ENCODE assay signal across 10 mouse cellular contexts in the genomic region with DNA sequence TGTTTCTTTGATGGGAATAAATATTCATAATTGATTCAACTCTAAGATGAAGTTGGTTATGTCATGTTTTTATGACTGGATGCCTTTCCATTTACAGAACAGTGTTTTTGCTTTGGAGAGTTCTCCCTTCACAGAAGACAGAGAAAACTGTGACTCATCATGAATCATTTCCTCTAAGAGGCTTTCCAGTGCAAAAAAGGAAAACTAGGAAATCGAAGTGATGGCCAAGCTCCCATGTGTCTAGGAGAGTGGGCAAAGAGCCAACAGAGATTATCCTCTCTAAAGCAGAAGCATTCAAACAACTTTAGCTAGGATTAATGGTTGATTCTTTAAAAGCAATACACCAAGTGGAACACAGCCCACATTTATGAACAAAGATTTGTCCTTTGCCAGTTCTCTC.
A peak's percentile ranks its signal among the peaks of the same experiment; 100 is the strongest.
DNase-seq lines count a peak whose midpoint lies in the region; ATAC-seq lines count a peak whose summit lies in the region.
"Had no signal": no experiment of that assay in that cellular context is flagged by ENCODE, and none has a peak within 500 bp of the region (broad histone marks: within the 10 kb centered on the region; RNA-seq: fewer than 3 reads in every experiment).

No protein-coding gene starts in this region.

- 35% methylated on average over 1 of the region's 1 CpGs for WGBS in liver, embryonic 11.5 days

- no peak overlapping the region for H3K4me3 ChIP-seq in liver, embryonic 11.5 days (ENCODE audit: low read depth, low read length)
- H3K4me3 ChIP-seq: embryonic facial prominence, embryonic 12.5 days; limb, embryonic 13.5 days had no signal

- no peak for ATAC-seq in liver, embryonic 11.5 days (replicated peaks; ENCODE audit: low FRiP score)

- no peaks in the 10 kb centered on the region for H3K9me3 ChIP-seq in liver, embryonic 11.5 days (ENCODE audit: control insufficient read depth, low read length)
- H3K9me3 ChIP-seq: embryonic facial prominence, embryonic 12.5 days; limb, embryonic 13.5 days had no signal

- H3K9ac ChIP-seq in liver, embryonic 11.5 days (ENCODE audit: low read depth, low read length), result no peak overlapping the region
- H3K9ac ChIP-seq: embryonic facial prominence, embryonic 12.5 days; limb, embryonic 13.5 days had no signal

- intact Hi-C loops in heart, postnatal 36 days (cut with DNase I), result no loop called here

- H3K4me2 ChIP-seq in liver, embryonic 11.5 days, result no peak overlapping the region
- H3K4me2 ChIP-seq: embryonic facial prominence, embryonic 12.5 days; limb, embryonic 13.5 days had no signal

- no peaks in the 10 kb centered on the region for H3K4me1 ChIP-seq in liver, embryonic 11.5 days (replicated peaks; ENCODE audit: control insufficient read depth, insufficient read depth, low read length)
- H3K4me1 ChIP-seq: embryonic facial prominence, embryonic 12.5 days; limb, embryonic 13.5 days had no signal

- H3K27me3 ChIP-seq in liver, embryonic 11.5 days (replicated peaks; ENCODE audit: control insufficient read depth, insufficient read depth, low read length), result no peaks in the 10 kb centered on the region
- H3K27me3 ChIP-seq: embryonic facial prominence, embryonic 12.5 days; limb, embryonic 13.5 days had no signal

- peak; percentile 3 for DNase-seq in embryo, embryonic 11 days
- DNase-seq in embryo, embryonic 9.5 days (ENCODE audit: extremely low spot score), result no peak
- peak; percentile 72 for DNase-seq in right cerebral cortex, adult 18-20 months
- DNase-seq in right cerebral cortex, postnatal 4 days, result no peak
- DNase-seq in heart, postnatal 36 days, result peak; percentile 2 to 11
- peak; percentile 3 to 30 for DNase-seq in right cerebral cortex, postnatal 36 days (ENCODE audit: low spot score in 2 of 2)
- no peak for DNase-seq in liver, embryonic 11.5 days (ENCODE audit: low spot score)
- no peak for DNase-seq in T-cell, adult 2 months (ENCODE audit: low spot score)

- H3K27ac ChIP-seq in liver, embryonic 11.5 days (ENCODE audit: low read depth, low read length), result no peak overlapping the region
- H3K27ac ChIP-seq: embryonic facial prominence, embryonic 12.5 days; limb, embryonic 13.5 days had no signal

- H3K36me3 ChIP-seq in liver, embryonic 11.5 days (ENCODE audit: control insufficient read depth, insufficient read depth, low read length), result no peaks in the 10 kb centered on the region
- H3K36me3 ChIP-seq: embryonic facial prominence, embryonic 12.5 days; limb, embryonic 13.5 days had no signal

Comparison
In these comparisons a context has a peak if more than half of its experiments do, and no peak if none do; other contexts are left out.
1. DNase-seq: peak in embryo, embryonic 11 days (single experiment), right cerebral cortex, adult 18-20 months (single experiment), heart, postnatal 36 days (2 of 2) and right cerebral cortex, postnatal 36 days (2 of 2); none in embryo, embryonic 9.5 days (single experiment), right cerebral cortex, postnatal 4 days (single experiment), liver, embryonic 11.5 days (single experiment) and T-cell, adult 2 months (single experiment).